Mouse (Mus musculus) spleen, adult 2 months (tissue): ENCODE data around the gene Trp53i11.

Source experiments
- CTCF ChIP-seq: fragments of 200-500 bp; IDR thresholded peaks from 2 replicates; pipeline ENCODE4 v1.5.1; 2011; ENCODE audit warnings: mild to moderate bottlenecking, inconsistent platforms; ENCODE audit not compliant: insufficient read depth, insufficient read length, insufficient replicate concordance; ENCODE audit errors: extremely low read depth
- POLR2A ChIP-seq: fragments of 200-500 bp; IDR thresholded peaks from 2 replicates; pipeline ENCODE4 v1.6.1; 2011; ENCODE audit warnings: low read depth, low read length, inconsistent platforms

GRCm38 (mm10) chr2:93141329-93141728 lies 46.0 kb upstream of the Trp53i11 start:
- TF ChIP-seq POLR2A (no peak), CTCF (no peak)
